Mouse (Mus musculus): ENCODE measurements around the gene Kdm2b. TPM values are rescaled to one million over a fixed set of nuclear protein-coding genes. Genes with fewer than 3 reads are reported as not detected.
A peak's percentile ranks its signal among the peaks of the same experiment; 100 is the strongest.

Gene Kdm2b
- polyA plus RNA-seq, 1 experiment from 2014 or later: 99.5 TPM

DNA sequence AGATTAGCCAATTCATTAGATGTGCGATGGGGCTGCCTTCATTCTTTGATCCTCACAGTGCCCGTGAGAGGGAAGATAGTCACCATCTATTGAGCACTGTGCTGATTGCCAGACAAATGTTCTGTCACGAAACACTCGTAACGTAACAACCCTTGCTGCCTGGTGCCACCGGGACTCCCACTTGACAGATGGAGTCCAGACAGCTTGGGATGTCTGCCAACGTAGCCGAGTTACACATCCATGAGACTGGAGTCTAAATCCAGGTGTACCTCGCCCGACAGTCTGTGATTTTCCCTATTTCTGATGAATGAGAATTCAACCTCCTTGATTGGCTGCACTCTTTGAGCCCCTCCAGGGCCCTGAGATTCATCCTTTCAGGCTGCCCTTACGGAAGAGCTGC lies 20.2 kb upstream of the Kdm2b start:
- WGBS: 53% methylated on average over 11 of the region's 11 CpGs
- no peaks in the 10 kb centered on the region for H3K27me3 ChIP-seq
- peaks cover 13% of the 10 kb centered on the region for H3K4me1 ChIP-seq (replicated peaks)
- no peaks in the 10 kb centered on the region for H3K9me3 ChIP-seq
- H3K9ac ChIP-seq: no peak overlapping the region
- no peak for ATAC-seq (ENCODE audit: low FRiP score, low read depth)
- no peaks in the 10 kb centered on the region for H3K36me3 ChIP-seq
- H3K4me2 ChIP-seq: no peak overlapping the region
- no peak overlapping the region; the same call in 1 of the 2 replicates for H3K27ac ChIP-seq (replicated peaks)
- H3K4me3 ChIP-seq: no peak overlapping the region

DNA sequence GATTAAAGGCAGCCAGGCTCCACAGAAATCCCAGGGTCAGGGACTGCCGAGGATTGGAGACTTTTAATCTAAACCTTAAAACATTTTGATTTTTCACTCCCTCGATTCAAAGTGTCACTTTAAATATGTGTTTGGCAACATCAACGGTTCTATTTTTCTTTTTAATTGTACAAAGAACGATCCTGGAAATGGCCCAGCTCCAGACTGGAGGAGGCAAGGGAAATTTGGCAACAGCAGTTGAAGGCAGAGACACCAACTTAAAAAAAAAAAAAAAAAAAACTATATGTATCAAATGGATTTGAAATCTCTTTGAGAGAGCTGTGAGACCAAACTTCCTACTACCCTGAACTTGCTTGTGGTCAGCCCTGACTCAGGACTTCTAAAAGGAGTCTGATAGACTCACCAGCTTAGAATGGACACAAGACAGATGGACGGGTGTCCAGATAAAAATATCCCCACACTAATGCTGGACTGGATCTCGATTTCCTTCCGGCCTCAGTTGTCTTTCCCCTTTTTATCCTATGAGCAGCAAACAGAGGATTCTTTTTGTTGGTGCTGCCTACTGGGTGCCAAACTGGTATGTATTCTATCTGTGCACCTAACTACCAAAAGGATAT lies 19.4 kb upstream of the Kdm2b start:
- no peak overlapping the region for H3K4me3 ChIP-seq
- 73% methylated on average over 7 of the region's 7 CpGs for WGBS
- H3K4me1 ChIP-seq (replicated peaks): peaks cover 8% of the 10 kb centered on the region; the same call in 1 of the 2 replicates
- ATAC-seq (ENCODE audit: low FRiP score, low read depth): no peak
- H3K36me3 ChIP-seq: no peaks in the 10 kb centered on the region
- no peaks in the 10 kb centered on the region for H3K9me3 ChIP-seq
- H3K9ac ChIP-seq: no peak overlapping the region
- no peak overlapping the region for H3K27ac ChIP-seq (replicated peaks)
- H3K4me2 ChIP-seq: no peak overlapping the region
- H3K27me3 ChIP-seq: no peaks in the 10 kb centered on the region

DNA sequence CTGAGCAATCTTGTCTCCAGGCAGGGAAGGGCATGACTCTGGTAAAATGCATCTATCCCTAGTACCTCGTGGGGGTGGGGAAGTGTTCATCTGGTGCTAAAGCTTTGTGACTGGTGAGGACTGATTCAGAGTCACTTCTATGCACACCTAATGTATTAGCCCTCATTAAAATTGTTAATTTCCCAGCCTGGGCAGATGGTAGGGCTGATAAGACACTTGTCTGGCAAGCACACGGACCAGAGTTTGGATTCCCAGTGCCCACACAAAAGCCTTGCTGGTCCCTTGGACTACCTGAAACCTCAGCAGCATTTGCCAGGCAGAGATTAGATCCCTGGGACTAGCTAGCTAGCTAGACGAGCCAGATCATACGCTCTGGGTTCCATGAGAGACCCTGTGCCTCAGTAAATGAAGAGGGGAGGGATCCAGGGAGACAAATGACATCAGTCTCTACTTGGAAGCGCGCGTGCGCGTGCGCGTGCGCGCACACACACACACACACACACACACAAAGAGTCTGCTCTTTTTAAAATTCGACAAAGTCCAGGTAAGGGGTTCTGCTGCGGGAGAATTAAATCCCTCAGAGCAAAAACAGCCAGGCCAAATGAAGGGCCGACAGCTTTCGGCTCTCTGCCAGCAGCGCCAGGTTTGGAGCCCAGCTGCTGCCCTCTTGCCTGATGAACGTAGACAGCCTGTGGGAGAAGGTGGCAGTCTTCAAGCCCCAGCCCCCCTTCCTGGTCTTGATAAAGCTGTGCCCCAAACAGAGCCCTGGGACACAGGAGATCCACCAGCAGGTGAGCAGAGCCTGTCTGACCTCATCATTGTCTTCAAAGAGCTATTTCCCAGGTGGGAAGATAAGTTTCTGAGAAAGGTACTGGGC lies 16.3 kb upstream of the Kdm2b start:
- ATAC-seq (ENCODE audit: low FRiP score, low read depth): no peak
- H3K9ac ChIP-seq: no peak overlapping the region
- H3K9me3 ChIP-seq: no peaks in the 10 kb centered on the region
- peak overlapping the region; percentile 41 for H3K27ac ChIP-seq (replicated peaks)
- 49% methylated on average over 19 of the region's 19 CpGs for WGBS
- peak overlapping the region; percentile 9; the same call in 1 of the 2 replicates for H3K4me3 ChIP-seq
- peak overlapping the region; percentile 24; the same call in 1 of the 2 replicates for H3K4me2 ChIP-seq
- no peaks in the 10 kb centered on the region for H3K27me3 ChIP-seq
- no peaks in the 10 kb centered on the region for H3K36me3 ChIP-seq
- peaks cover 8% of the 10 kb centered on the region; the same call in 1 of the 2 replicates for H3K4me1 ChIP-seq (replicated peaks)

DNA sequence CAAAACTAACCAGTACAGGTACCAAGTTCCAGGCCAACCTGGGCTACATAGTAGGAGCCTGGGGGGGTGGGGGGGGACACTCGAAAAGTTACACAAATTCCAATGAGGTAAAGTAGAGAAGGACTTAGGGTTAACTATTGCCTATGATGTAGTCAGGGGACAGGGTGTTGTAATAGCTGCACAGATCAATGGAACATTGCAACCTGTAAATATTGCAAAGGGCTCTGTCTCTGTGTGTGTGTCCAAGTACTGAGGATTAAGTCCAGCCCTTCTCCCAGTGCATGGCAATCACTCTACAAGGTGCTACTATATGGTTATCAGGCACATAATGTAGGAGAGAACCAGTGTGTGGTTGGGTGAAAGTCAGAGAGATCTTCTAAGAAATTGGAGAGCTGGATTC lies 11.3 kb upstream of the Kdm2b start:
- Histone ChIP-seq H3K4me1 (replicated peaks) (0 out of 2 replicates have a peak, but pooled peaks cover 4% of the 10 kb centered on the region), H3K4me3 (no peak overlapping the region), H3K27ac (replicated peaks) (no peak overlapping the region), H3K27me3 (no peaks in the 10 kb centered on the region), H3K4me2 (no peak overlapping the region), H3K36me3 (no peaks in the 10 kb centered on the region), H3K9ac (no peak overlapping the region), H3K9me3 (no peaks in the 10 kb centered on the region)
- 72% methylated on average over 1 of the region's 1 CpGs for WGBS
- ATAC-seq (ENCODE audit: low FRiP score, low read depth): no peak

DNA sequence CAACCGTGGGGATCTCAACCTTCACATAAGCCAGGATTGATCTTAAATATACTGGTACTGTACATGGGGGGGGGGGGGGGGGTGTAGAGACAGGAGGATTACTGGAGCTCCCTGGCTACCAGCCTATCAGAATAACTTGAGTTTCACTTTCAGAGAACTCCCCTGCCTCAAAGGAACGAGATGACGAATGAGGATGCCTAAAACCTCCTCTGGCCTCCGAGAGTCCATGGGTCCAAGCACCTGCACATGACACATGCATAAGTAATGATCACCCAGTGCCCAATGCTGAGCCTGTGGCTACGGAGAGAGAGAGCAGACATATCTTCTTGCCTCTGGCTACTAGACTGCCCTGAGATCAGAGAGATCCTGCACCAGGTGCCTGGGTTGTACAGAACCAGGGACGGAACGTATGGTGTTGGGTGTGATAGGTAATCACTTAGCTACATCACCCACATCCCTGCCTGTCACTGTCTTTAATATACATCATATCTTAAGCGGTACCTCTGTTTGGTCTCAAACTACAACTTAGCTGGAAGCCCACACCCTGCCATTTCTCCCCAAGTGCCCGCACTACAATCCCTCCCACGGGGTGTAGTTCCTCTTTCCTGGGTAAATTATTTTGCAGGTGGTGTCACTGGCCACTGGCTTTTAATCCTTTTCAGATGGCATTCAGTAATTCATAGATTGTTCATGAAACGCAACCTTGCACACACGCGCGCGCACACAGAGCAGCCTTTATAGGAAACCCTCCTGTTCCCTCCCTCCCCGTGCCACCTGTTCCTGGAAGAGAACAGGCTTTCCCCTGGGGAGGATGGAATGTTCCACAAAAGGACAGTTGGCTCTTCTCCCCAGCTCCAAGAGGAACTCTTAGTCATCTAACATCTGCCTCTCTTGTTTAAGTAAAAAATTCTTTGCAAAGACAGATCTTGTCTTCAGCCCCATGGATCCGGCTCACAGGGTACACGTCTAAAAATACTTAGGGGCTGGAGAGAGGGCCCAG lies 7.9 kb upstream of the Kdm2b start:
- Histone ChIP-seq H3K36me3 (no peaks in the 10 kb centered on the region), H3K27me3 (no peaks in the 10 kb centered on the region), H3K9ac (no peak overlapping the region), H3K4me3 (no peak overlapping the region), H3K4me1 (replicated peaks) (no peaks in the 10 kb centered on the region), H3K4me2 (no peak overlapping the region), H3K27ac (replicated peaks) (no peak overlapping the region), H3K9me3 (no peaks in the 10 kb centered on the region)
- 85% methylated on average over 18 of the region's 18 CpGs for WGBS
- no peak for ATAC-seq (ENCODE audit: low FRiP score, low read depth)

DNA sequence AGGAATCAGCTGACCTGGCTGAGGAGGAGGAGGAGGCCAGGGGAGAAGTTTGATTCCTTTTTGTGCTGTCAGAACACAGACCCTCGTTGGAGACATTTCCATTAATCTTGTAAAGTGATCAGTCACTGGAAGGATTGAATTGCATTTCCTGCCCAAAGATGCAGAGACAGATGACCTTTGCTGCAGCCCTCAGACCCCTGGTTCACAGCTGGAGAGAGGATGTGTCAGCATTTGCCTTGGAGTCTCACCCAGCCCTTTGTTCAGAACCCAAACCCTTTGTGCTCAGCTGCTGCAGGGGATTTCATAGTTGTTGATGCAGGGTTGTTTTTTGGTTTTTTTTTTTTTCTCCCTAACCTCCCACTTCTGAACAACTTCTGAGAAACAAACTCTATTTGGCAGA lies 5.3 kb upstream of the Kdm2b start:
- H3K9me3 ChIP-seq: no peaks in the 10 kb centered on the region
- H3K4me1 ChIP-seq (replicated peaks): peaks cover 18% of the 10 kb centered on the region
- H3K4me3 ChIP-seq: no peak overlapping the region
- no peak for ATAC-seq (ENCODE audit: low FRiP score, low read depth)
- H3K27me3 ChIP-seq: no peaks in the 10 kb centered on the region
- 3% methylated on average over 1 of the region's 1 CpGs for WGBS
- H3K4me2 ChIP-seq: no peak overlapping the region
- no peaks in the 10 kb centered on the region for H3K36me3 ChIP-seq
- no peak overlapping the region for H3K27ac ChIP-seq (replicated peaks)
- no peak overlapping the region for H3K9ac ChIP-seq

DNA sequence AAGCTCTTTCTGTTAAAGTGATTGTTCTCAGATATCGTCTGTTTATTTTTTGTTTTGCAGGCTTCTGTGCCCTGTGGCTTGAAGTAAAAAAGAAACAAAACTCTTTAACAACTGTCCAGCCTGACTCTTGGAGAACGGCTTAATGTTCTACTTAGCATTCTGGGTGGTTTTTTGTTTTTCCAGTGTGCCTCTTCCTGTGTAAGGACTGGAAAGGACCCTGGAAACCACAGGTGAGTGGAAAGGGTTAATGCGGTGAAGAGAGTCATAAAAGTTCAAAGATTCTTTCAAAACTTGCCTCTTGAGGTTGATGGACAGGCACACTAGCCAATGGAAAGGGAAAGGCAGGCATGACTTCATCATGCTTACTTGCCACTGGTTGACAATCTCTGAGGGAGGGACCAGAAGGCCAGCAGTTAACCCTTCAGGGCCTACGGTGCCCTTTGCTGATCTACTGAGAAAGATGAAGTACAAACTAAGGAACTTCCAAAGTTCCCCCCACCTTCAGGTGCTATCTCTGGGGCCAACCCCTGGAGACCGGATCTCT lies 4.8 kb upstream of the Kdm2b start:
- Histone ChIP-seq H3K4me2 (peak overlapping the region; percentile 14; the same call in 1 of the 2 replicates), H3K4me1 (replicated peaks) (peaks cover 24% of the 10 kb centered on the region), H3K27ac (replicated peaks) (no peak overlapping the region), H3K27me3 (no peaks in the 10 kb centered on the region), H3K4me3 (no peak overlapping the region), H3K9ac (no peak overlapping the region), H3K36me3 (no peaks in the 10 kb centered on the region), H3K9me3 (no peaks in the 10 kb centered on the region)
- 8% methylated on average over 5 of the region's 5 CpGs for WGBS
- 0 out of 2 replicates have a peak, but pooled peaks have one; percentile 74 for ATAC-seq (ENCODE audit: low FRiP score, low read depth)

DNA sequence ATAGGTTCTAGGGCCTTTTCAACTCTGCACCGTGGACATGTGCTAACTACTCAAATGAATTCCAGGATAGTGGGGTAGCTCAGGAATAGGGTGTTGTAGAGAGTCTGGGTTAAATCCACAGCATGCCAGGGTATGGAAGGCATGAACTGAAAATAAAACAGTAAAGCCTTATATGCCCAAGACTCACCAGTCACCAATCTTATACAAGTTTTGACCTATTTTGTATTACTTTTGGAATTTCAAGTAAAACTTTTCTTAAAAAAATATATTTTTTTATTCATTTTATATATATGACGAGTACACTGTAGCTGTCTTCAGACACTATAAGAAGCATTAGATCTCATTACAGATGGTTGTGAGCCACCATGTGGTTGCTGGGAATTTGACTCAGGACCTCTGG lies 4.2 kb upstream of the Kdm2b start:
- no peak overlapping the region for H3K27ac ChIP-seq (replicated peaks)
- WGBS: 48% methylated on average over 2 of the region's 2 CpGs
- no peak for ATAC-seq (ENCODE audit: low FRiP score, low read depth)
- H3K9ac ChIP-seq: no peak overlapping the region
- peak overlapping the region; percentile 14; the same call in 1 of the 2 replicates for H3K4me2 ChIP-seq
- no peak overlapping the region for H3K4me3 ChIP-seq
- H3K4me1 ChIP-seq (replicated peaks): peaks cover 26% of the 10 kb centered on the region
- H3K27me3 ChIP-seq: no peaks in the 10 kb centered on the region
- no peaks in the 10 kb centered on the region for H3K36me3 ChIP-seq
- H3K9me3 ChIP-seq: no peaks in the 10 kb centered on the region

DNA sequence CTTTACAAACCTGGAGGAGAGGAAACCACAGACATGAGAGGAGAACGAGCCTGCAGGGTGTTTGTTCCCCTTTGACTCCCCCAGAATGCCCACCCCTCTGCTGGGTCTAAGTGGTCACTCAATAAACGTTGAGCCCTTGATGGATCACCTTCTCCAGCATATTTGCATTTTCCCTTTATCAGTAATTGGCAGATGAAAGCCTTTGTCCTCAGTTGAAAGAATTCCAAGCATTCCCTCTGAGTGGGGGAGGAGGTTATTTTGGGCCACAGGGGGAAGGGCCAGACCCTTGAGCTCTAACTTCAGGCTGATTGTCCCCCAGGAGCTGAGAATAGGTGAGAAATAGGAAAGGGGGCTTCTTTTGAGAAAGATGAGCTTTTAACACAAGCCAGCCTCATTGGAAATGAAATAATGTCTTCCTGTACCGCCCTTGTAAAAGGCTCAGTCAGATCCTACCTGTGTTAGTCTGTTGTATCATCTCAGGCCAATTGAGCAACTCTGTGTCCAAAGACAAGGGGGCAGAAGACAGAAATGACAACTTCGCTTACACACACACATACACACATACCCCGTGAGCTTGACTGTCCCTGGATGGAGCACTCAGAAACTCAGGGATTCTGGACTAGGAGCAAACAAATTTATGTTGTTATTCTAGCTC lies 1.9 kb upstream of the Kdm2b start:
- no peak overlapping the region for H3K9ac ChIP-seq
- no peaks in the 10 kb centered on the region for H3K36me3 ChIP-seq
- no peak overlapping the region for H3K27ac ChIP-seq (replicated peaks)
- 26% methylated on average over 5 of the region's 5 CpGs for WGBS
- no peaks in the 10 kb centered on the region for H3K9me3 ChIP-seq
- H3K4me3 ChIP-seq: no peak overlapping the region
- peaks cover 42% of the 10 kb centered on the region for H3K4me1 ChIP-seq (replicated peaks)
- H3K4me2 ChIP-seq: peak overlapping the region; percentile 98
- no peaks in the 10 kb centered on the region for H3K27me3 ChIP-seq
- no peak for ATAC-seq (ENCODE audit: low FRiP score, low read depth)

DNA sequence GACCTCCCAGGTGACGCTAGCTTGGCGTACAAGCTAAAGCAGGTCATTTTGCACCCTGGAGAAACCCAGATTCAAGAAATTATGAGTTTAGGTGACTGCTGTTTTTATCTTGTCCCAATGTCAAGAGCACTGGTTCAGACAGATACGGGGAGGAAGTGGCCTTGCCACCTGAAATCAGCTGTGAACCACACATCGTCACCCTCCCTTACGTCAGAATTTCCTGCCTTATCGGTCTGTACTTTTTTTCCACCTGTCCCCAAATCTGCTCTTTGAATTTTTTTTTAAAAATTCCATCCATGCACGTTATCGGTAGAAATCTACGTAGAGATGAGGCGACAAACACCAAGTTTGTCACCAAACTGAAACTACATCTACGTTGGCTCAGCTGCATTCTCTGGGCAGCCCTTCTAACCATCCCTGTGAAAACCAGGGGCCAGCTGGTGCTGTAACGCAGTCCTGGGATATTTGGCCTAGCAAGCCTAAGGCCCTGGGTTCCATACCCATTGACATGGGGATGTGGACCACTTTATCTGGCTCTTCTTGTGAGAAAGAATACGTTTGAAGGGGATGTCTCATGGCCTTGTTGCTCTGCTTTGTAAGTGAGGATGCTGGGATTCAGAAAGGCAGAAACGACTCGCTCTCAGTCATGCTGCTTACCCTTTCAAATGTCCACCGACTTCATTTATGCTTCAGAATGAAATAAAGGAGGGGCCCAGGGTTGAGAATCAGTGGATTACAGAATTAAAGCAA lies 963 bp upstream of the Kdm2b start:
- Histone ChIP-seq H3K36me3 (no peaks in the 10 kb centered on the region), H3K27ac (replicated peaks) (peak overlapping the region; percentile 77; the same call in 1 of the 2 replicates), H3K27me3 (no peaks in the 10 kb centered on the region), H3K4me1 (replicated peaks) (peaks cover 44% of the 10 kb centered on the region), H3K9me3 (no peaks in the 10 kb centered on the region), H3K4me2 (peak overlapping the region; percentile 98), H3K4me3 (peak overlapping the region; percentile 78), H3K9ac (0 out of 2 replicates have a peak overlapping the region, but pooled peaks have one; percentile 3)
- 15% methylated on average over 16 of the region's 16 CpGs for WGBS
- ATAC-seq (ENCODE audit: low FRiP score, low read depth): no peak
